Mouse (Mus musculus): Measurements from ENCODE around the gene Gm20379. TPM values are rescaled to one million over a fixed set of nuclear protein-coding genes. Genes with fewer than 3 reads are reported as not detected.
A peak's percentile ranks its signal among the peaks of the same experiment; 100 is the strongest.

Gm20379 gene
- not detected in 2 replicates for total RNA-seq (2014; fragmentation: Nextera tagmentation)
- not detected in 2 replicates for total RNA-seq (2017)
- polyA plus RNA-seq (2012), result not detected in 2 replicates

DNA sequence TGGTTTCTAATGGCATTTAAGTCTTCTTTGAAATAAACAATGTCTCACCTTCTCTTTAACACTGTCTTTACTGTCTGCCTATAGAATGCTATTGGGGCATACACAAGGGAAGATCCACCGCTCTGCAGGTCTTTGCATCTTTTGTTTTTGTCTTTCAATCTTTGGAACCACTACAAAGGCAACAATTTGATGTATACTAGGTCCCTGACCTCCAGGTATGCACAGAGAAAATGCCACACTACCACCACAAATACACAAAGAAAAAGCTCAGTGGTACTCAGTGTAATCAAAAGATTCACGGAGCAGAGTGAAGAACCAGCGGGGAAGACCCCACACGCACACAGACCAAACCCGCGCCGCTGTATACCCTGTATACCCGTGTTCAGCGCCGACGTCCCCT lies at the start of gene Gm20379:
Gene Gm20379 (plus strand): TSS at position 301 of the 400 bp plus-strand sequence.
- Histone ChIP-seq H3K9me3 (replicated peaks) (no peaks in the 10 kb centered on the region), H3K27me3 (ENCODE audit: insufficient read depth, low read length) (no peaks in the 10 kb centered on the region), H3K36me3 (replicated peaks) (peaks cover 69% of the 10 kb centered on the region), H3K4me3 (ENCODE audit: low read depth, low read length) (no peak within 1 kb of the TSS), H3K4me1 (ENCODE audit: insufficient read depth, low read depth, low read length) (no peaks in the 10 kb centered on the region)
- ATAC-seq (ENCODE audit: extremely low read depth, insufficient number of reproducible peaks, low FRiP score, poor library complexity, severe bottlenecking), result no peak
- no peak for DNase-seq (ENCODE audit: low spot score)
- TF ChIP-seq CTCF (IDR thresholded peaks at IDR 0.05; ENCODE audit: low read depth, low read length), result no peak
- no peak for TF ChIP-seq GATA2 (IDR thresholded peaks at IDR 0.05; ENCODE audit: borderline replicate concordance, low read depth, low read length)
- TF ChIP-seq TAL1 (conservative IDR thresholded peaks at IDR 0.05; ENCODE audit: low read depth, low read length), result no peak
- TF ChIP-seq POLR2AphosphoS5 (IDR thresholded peaks at IDR 0.05; ENCODE audit: insufficient replicate concordance, low read depth, low read length), result no peak
- no peak for TF ChIP-seq GATA1 (IDR thresholded peaks at IDR 0.05; ENCODE audit: borderline replicate concordance, low read length)

- Histone ChIP-seq H3K36me3 (replicated peaks) (peaks cover 55% of the 10 kb centered on the region), H3K4me3 (ENCODE audit: low read depth, low read length) (no peak overlapping the region), H3K27me3 (ENCODE audit: insufficient read depth, low read length) (no peaks in the 10 kb centered on the region), H3K4me1 (ENCODE audit: insufficient read depth, low read depth, low read length) (no peaks in the 10 kb centered on the region), H3K9me3 (replicated peaks) (no peaks in the 10 kb centered on the region)
- DNase-seq (ENCODE audit: low spot score), result no peak
- TF ChIP-seq TAL1 (conservative IDR thresholded peaks at IDR 0.05; ENCODE audit: low read depth, low read length), result no peak
- no peak for TF ChIP-seq GATA1 (IDR thresholded peaks at IDR 0.05; ENCODE audit: borderline replicate concordance, low read length)
- no peak for TF ChIP-seq POLR2AphosphoS5 (IDR thresholded peaks at IDR 0.05; ENCODE audit: insufficient replicate concordance, low read depth, low read length)
- TF ChIP-seq GATA2 (IDR thresholded peaks at IDR 0.05; ENCODE audit: borderline replicate concordance, low read depth, low read length), result no peak
- no peak for TF ChIP-seq CTCF (IDR thresholded peaks at IDR 0.05; ENCODE audit: low read depth, low read length)
- no peak for ATAC-seq (ENCODE audit: extremely low read depth, insufficient number of reproducible peaks, low FRiP score, poor library complexity, severe bottlenecking)
These were observed 44.5 kb upstream of the Gm20379 start for GRCm38 (mm10) chr13:92261329-92261728.

DNA sequence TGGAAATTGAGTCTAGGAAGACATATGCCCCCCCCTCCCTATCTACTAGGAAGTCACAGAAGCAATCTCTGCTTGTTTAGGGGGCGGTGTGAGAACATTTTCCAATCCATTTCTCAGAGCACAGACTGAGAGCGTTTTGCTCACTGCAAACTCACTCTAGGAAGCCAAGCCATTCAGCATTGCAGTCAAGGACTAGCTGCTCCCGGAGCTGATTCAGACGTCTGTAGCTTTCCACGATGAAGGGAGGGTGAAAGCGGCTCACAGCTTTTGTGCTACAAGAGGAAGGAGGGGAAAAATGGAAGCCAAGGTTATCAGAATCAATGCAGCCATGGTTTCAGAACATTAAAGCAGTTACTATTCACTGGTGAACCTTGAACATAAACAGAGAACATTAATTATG lies 42.2 kb upstream of the Gm20379 start:
- TF ChIP-seq CTCF (IDR thresholded peaks at IDR 0.05; ENCODE audit: low read depth, low read length) (no peak), POLR2AphosphoS5 (IDR thresholded peaks at IDR 0.05; ENCODE audit: insufficient replicate concordance, low read depth, low read length) (no peak), GATA1 (IDR thresholded peaks at IDR 0.05; ENCODE audit: borderline replicate concordance, low read length) (no peak), TAL1 (conservative IDR thresholded peaks at IDR 0.05; ENCODE audit: low read depth, low read length) (no peak), GATA2 (IDR thresholded peaks at IDR 0.05; ENCODE audit: borderline replicate concordance, low read depth, low read length) (no peak)
- ATAC-seq (ENCODE audit: extremely low read depth, insufficient number of reproducible peaks, low FRiP score, poor library complexity, severe bottlenecking), result no peak
- H3K27me3 ChIP-seq (ENCODE audit: insufficient read depth, low read length), result no peaks in the 10 kb centered on the region
- peaks cover 51% of the 10 kb centered on the region for H3K36me3 ChIP-seq (replicated peaks)
- H3K4me3 ChIP-seq (ENCODE audit: low read depth, low read length), result no peak overlapping the region
- no peaks in the 10 kb centered on the region for H3K9me3 ChIP-seq (replicated peaks)
- DNase-seq (ENCODE audit: low spot score), result no peak
- peaks cover 2% of the 10 kb centered on the region; the same call in 1 of the 2 replicates for H3K4me1 ChIP-seq (ENCODE audit: insufficient read depth, low read depth, low read length)

DNA sequence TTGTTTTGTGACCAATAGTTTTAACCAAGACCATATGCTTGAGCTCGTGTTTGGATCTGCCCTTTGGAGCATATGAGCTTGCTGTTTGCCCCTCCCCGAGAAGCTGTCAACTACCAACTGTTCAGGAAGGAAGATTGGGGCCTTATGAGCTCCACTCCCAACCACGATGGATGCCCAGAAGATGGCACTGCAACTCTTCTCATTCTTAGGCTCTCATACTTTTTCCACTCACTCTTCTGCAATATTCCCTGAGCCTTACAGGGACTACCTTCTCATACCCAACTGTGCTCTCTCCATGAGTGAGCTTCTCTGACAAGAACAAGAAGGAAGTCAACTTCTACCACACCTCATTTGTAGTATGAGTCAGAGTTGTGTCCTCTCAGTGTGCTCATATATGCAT lies 38.7 kb upstream of the Gm20379 start:
- H3K9me3 ChIP-seq (replicated peaks), result no peaks in the 10 kb centered on the region
- H3K4me3 ChIP-seq (ENCODE audit: low read depth, low read length), result no peak overlapping the region
- peaks cover 2% of the 10 kb centered on the region; the same call in 1 of the 2 replicates for H3K4me1 ChIP-seq (ENCODE audit: insufficient read depth, low read depth, low read length)
- H3K27me3 ChIP-seq (ENCODE audit: insufficient read depth, low read length), result no peaks in the 10 kb centered on the region
- DNase-seq (ENCODE audit: low spot score), result no peak
- no peak for ATAC-seq (ENCODE audit: extremely low read depth, insufficient number of reproducible peaks, low FRiP score, poor library complexity, severe bottlenecking)
- no peak for TF ChIP-seq GATA1 (IDR thresholded peaks at IDR 0.05; ENCODE audit: borderline replicate concordance, low read length)
- no peak for TF ChIP-seq TAL1 (conservative IDR thresholded peaks at IDR 0.05; ENCODE audit: low read depth, low read length)
- TF ChIP-seq POLR2AphosphoS5 (IDR thresholded peaks at IDR 0.05; ENCODE audit: insufficient replicate concordance, low read depth, low read length), result no peak
- TF ChIP-seq CTCF (IDR thresholded peaks at IDR 0.05; ENCODE audit: low read depth, low read length), result no peak
- no peak for TF ChIP-seq GATA2 (IDR thresholded peaks at IDR 0.05; ENCODE audit: borderline replicate concordance, low read depth, low read length)
- H3K36me3 ChIP-seq (replicated peaks), result peaks cover 30% of the 10 kb centered on the region

- ATAC-seq (ENCODE audit: extremely low read depth, insufficient number of reproducible peaks, low FRiP score, poor library complexity, severe bottlenecking) (no peak), DNase-seq (ENCODE audit: low spot score) (peak; percentile 5)
- no peaks in the 10 kb centered on the region for H3K9me3 ChIP-seq (replicated peaks)
- no peaks in the 10 kb centered on the region for H3K4me1 ChIP-seq (ENCODE audit: insufficient read depth, low read depth, low read length)
- no peak overlapping the region for H3K4me3 ChIP-seq (ENCODE audit: low read depth, low read length)
- TF ChIP-seq TAL1 (conservative IDR thresholded peaks at IDR 0.05; ENCODE audit: low read depth, low read length), result no peak
- TF ChIP-seq GATA2 (IDR thresholded peaks at IDR 0.05; ENCODE audit: borderline replicate concordance, low read depth, low read length), result no peak
- TF ChIP-seq POLR2AphosphoS5 (IDR thresholded peaks at IDR 0.05; ENCODE audit: insufficient replicate concordance, low read depth, low read length), result no peak
- no peak for TF ChIP-seq GATA1 (IDR thresholded peaks at IDR 0.05; ENCODE audit: borderline replicate concordance, low read length)
- peaks cover 40% of the 10 kb centered on the region for H3K36me3 ChIP-seq (replicated peaks)
- no peaks in the 10 kb centered on the region for H3K27me3 ChIP-seq (ENCODE audit: insufficient read depth, low read length)
These were observed 31.2 kb upstream of the Gm20379 start for GRCm38 (mm10) chr13:92274274-92275198.

GRCm38 (mm10) chr13:92275292-92275691 lies 30.5 kb upstream of the Gm20379 start:
- no peaks in the 10 kb centered on the region for H3K27me3 ChIP-seq (ENCODE audit: insufficient read depth, low read length)
- no peaks in the 10 kb centered on the region for H3K9me3 ChIP-seq (replicated peaks)
- ATAC-seq (ENCODE audit: extremely low read depth, insufficient number of reproducible peaks, low FRiP score, poor library complexity, severe bottlenecking) (no peak), DNase-seq (ENCODE audit: low spot score) (no peak)
- no peak overlapping the region for H3K4me3 ChIP-seq (ENCODE audit: low read depth, low read length)
- H3K36me3 ChIP-seq (replicated peaks), result peaks cover 40% of the 10 kb centered on the region
- no peak for TF ChIP-seq GATA1 (IDR thresholded peaks at IDR 0.05; ENCODE audit: borderline replicate concordance, low read length)
- TF ChIP-seq TAL1 (conservative IDR thresholded peaks at IDR 0.05; ENCODE audit: low read depth, low read length), result no peak
- TF ChIP-seq CTCF (IDR thresholded peaks at IDR 0.05; ENCODE audit: low read depth, low read length), result no peak
- no peak for TF ChIP-seq GATA2 (IDR thresholded peaks at IDR 0.05; ENCODE audit: borderline replicate concordance, low read depth, low read length)
- TF ChIP-seq POLR2AphosphoS5 (IDR thresholded peaks at IDR 0.05; ENCODE audit: insufficient replicate concordance, low read depth, low read length), result no peak
- H3K4me1 ChIP-seq (ENCODE audit: insufficient read depth, low read depth, low read length), result no peaks in the 10 kb centered on the region

All from G1E (cell line).